Mouse (Mus musculus): ENCODE measurements around the gene Eif4g3. TPM values are rescaled to one million over a fixed set of nuclear protein-coding genes. Genes with fewer than 3 reads are reported as not detected.
A peak's percentile ranks its signal among the peaks of the same experiment; 100 is the strongest.

Gene Eif4g3
- total and polyA plus RNA-seq, 3 experiments, result 29.1 to 43.7 (median 39.7) TPM

DNA sequence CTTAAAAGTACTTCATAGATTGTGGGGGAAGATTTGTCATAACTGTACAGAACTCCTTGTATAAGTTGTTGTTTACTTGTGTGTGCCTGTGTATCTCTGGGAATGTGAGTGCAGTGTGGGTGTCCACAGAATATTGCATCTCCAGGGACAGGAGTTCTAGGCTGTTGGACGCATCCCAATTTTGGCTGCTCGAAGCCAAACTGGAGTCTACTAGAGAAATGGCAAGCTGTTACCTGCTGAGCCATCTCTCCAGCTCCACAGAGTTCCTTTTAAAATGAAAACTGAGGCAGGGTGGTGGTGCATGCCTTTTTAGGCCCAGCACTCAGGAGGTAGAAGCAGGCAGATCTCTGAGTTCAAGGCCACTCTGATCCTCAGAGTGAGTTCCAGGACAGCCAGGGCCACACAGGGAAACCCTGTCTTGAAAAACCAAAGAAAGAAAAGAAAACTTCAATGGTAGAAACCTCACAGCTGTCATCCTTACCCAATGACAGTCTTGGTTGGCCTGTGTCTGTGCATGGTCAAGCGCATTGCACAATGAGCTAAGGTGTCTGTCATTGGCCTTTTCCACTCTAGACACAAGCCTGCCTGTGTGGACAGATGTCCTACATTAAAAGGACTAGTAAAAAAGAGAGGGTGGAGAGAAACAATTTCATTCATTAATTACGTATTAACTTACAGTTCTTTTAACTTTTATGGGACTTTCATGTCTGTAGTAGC, 17.1 kb downstream of the Eif4g3 start:
- TF ChIP-seq EP300 (IDR thresholded peaks at IDR 0.05; ENCODE audit: insufficient read depth, low read depth, low read length) (no peak), CTCF (IDR thresholded peaks at IDR 0.05) (no peak), POLR2A (IDR thresholded peaks at IDR 0.05; ENCODE audit: insufficient read depth, low read depth, low read length) (no peak)
- Histone ChIP-seq H3K4me3 (no peak overlapping the region), H3K4me1 (ENCODE audit: control insufficient read depth, insufficient read depth, low read length) (no peaks in the 10 kb centered on the region; the same call in 1 of the 2 replicates), H3K27ac (no peak overlapping the region), H3K79me2 (replicated peaks; ENCODE audit: control insufficient read depth, insufficient read depth, low read length) (peaks cover 1% of the 10 kb centered on the region), H3K27me3 (ENCODE audit: control insufficient read depth, insufficient read depth, low read length) (no peaks in the 10 kb centered on the region), H3K9ac (ENCODE audit: low read depth, low read length) (no peak overlapping the region), H3K36me3 (ENCODE audit: control insufficient read depth, insufficient read depth, low read length) (no peaks in the 10 kb centered on the region)
- intact Hi-C loops (cut with DNase I), result loop anchor here (5.0 kb wide), 1 partner anchor 43 kb away; no protein-coding TSS in a partner anchor
- WGBS, result 78% methylated on average over 4 of the region's 4 CpGs
- no peak for DNase-seq

DNA sequence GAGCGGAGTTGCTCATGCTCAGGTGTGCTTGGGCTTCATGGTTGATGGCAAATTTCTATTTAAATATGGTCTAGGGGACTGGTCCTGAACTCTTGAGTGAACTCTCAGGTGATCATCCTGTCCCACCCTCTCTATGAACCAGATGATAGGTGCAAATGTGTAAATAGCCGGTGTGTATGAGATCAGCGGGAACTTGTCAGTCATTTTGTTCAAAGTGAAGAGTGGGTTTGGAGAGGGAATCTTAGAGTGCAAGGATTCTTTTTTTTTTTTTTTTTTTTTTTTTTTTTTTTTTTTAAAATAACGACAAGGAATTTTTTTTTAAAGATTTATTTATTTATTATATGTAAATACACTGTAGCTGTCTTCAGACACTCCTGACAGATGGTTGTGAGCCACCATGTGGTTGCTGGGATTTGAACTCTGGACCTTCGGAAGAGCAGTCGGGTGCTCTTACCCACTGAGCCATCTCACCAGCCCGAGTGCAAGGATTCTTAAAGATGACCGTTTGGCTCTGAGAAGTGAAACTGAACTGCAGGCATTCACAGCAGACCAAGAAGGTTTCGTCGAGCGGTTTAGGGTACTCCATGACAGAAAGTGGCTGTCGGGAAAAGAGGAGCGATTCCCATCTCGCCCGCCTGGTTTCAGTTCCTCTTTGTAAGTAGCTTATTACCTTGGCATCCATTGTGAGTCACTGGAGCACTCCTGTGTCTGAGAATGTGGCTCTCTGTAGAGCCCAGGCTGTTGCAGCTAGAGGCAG, 21.1 kb downstream of the Eif4g3 start:
- whole genome bisulfite sequencing, result 88% methylated on average over 15 of the region's 15 CpGs
- DNase-seq, result peak in 1 of 2 experiments; percentile 32
- Histone ChIP-seq H3K36me3 (ENCODE audit: control insufficient read depth, insufficient read depth, low read length) (no peaks in the 10 kb centered on the region), H3K27ac (no peak overlapping the region), H3K9ac (ENCODE audit: low read depth, low read length) (no peak overlapping the region), H3K4me3 (no peak overlapping the region), H3K27me3 (ENCODE audit: control insufficient read depth, insufficient read depth, low read length) (no peaks in the 10 kb centered on the region), H3K79me2 (replicated peaks; ENCODE audit: control insufficient read depth, insufficient read depth, low read length) (peaks cover 1% of the 10 kb centered on the region; the same call in 1 of the 2 replicates), H3K4me1 (ENCODE audit: control insufficient read depth, insufficient read depth, low read length) (no peaks in the 10 kb centered on the region; the same call in 1 of the 2 replicates)
- TF ChIP-seq POLR2A (IDR thresholded peaks at IDR 0.05; ENCODE audit: insufficient read depth, low read depth, low read length) (no peak), EP300 (IDR thresholded peaks at IDR 0.05; ENCODE audit: insufficient read depth, low read depth, low read length) (no peak), CTCF (IDR thresholded peaks at IDR 0.05) (no peak)
- intact Hi-C loops (cut with DNase I), result loop anchor here (5.0 kb wide), 1 partner anchor 47 kb away; no protein-coding TSS in a partner anchor

DNA sequence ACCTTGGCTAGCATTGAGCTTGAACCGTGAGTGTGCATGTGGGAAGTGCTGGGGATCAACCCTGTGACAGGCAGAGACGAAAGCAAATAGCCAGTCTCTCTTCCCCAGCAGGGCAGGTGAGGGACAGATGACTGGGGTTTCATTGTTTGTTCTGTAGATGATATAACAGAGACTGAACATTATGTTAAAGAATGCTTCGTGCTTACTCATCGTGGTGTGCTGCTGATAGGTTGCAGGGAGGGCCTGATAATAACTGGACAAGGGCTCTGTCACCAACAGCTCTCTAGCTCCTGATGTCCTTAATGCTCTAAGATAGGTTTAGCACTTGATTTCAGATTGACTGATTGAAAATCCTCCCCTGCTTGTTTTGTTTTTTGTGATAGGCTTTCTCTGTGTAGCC, 23.1 kb downstream of the Eif4g3 start:
- 55% methylated on average over 4 of the region's 4 CpGs for WGBS
- Histone ChIP-seq H3K4me1 (ENCODE audit: control insufficient read depth, insufficient read depth, low read length) (no peaks in the 10 kb centered on the region), H3K27ac (no peak overlapping the region), H3K36me3 (ENCODE audit: control insufficient read depth, insufficient read depth, low read length) (no peaks in the 10 kb centered on the region), H3K4me3 (no peak overlapping the region), H3K9ac (ENCODE audit: low read depth, low read length) (no peak overlapping the region), H3K79me2 (replicated peaks; ENCODE audit: control insufficient read depth, insufficient read depth, low read length) (peaks cover under 1% of the 10 kb centered on the region; the same call in 1 of the 2 replicates), H3K27me3 (ENCODE audit: control insufficient read depth, insufficient read depth, low read length) (no peaks in the 10 kb centered on the region)
- no peak for DNase-seq
- intact Hi-C loops (cut with DNase I), result no loop called here
- no peak for TF ChIP-seq EP300 (IDR thresholded peaks at IDR 0.05; ENCODE audit: insufficient read depth, low read depth, low read length)
- no peak for TF ChIP-seq CTCF (IDR thresholded peaks at IDR 0.05)
- TF ChIP-seq POLR2A (IDR thresholded peaks at IDR 0.05; ENCODE audit: insufficient read depth, low read depth, low read length), result no peak

DNA sequence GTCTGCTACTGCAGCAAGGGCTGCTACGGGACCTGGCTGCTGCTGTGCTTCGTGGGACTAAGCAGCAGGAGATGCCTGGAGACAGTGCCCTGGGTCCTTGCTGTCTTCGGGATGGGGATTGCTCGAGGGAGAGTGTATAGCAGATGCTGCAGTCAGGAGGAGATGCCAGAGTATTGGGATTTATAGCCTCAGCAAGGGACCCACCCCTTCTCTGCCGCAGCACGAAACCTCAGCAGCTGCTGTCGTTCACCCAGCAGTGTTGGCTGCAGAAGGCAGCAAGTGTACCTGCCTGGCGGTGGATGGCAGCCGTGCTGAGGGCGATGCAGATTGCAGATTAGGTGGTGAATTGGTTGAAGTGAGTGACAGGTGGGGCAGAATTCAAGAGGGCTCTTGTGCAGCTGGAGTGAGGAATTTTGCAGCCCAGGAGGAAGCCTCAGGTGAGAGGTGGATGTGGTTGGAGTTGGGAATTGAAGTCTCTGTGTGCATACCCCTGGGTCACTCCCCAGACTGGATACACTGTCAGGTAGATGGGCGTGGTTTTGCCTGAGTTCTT, 24.3 kb downstream of the Eif4g3 start:
- H3K4me3 ChIP-seq, result no peak overlapping the region
- DNase-seq, result no peak
- H3K4me1 ChIP-seq (ENCODE audit: control insufficient read depth, insufficient read depth, low read length), result no peaks in the 10 kb centered on the region
- intact Hi-C loops (cut with DNase I), result no loop called here
- no peaks in the 10 kb centered on the region for H3K27me3 ChIP-seq (ENCODE audit: control insufficient read depth, insufficient read depth, low read length)
- no peak overlapping the region for H3K9ac ChIP-seq (ENCODE audit: low read depth, low read length)
- no peaks in the 10 kb centered on the region for H3K36me3 ChIP-seq (ENCODE audit: control insufficient read depth, insufficient read depth, low read length)
- TF ChIP-seq POLR2A (IDR thresholded peaks at IDR 0.05; ENCODE audit: insufficient read depth, low read depth, low read length), result no peak
- TF ChIP-seq CTCF (IDR thresholded peaks at IDR 0.05), result no peak
- no peak for TF ChIP-seq EP300 (IDR thresholded peaks at IDR 0.05; ENCODE audit: insufficient read depth, low read depth, low read length)
- no peaks in the 10 kb centered on the region for H3K79me2 ChIP-seq (replicated peaks; ENCODE audit: control insufficient read depth, insufficient read depth, low read length)
- 84% methylated on average over 11 of the region's 11 CpGs for WGBS
- H3K27ac ChIP-seq, result no peak overlapping the region

DNA sequence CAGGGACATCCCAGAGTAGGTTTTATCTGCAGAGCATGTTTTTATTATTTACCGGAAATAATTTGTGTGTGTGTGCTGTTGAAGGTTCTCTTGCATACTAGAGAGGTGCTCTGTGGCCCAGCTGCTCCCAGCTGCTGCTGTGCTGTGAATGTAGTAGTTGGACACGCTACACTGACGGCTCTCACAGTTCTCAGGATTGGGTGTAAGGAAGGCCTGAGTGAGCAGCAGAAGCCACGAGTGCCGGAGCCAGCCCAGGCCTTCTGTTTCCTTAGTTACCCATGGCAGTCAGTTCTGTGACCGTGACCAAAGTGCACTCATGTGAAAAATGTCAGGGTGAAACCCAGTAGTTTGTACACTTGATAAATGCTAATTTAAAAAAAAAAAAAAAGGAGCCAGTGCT, 25.2 kb downstream of the Eif4g3 start:
- Histone ChIP-seq H3K27me3 (ENCODE audit: control insufficient read depth, insufficient read depth, low read length) (no peaks in the 10 kb centered on the region), H3K4me1 (ENCODE audit: control insufficient read depth, insufficient read depth, low read length) (no peaks in the 10 kb centered on the region), H3K36me3 (ENCODE audit: control insufficient read depth, insufficient read depth, low read length) (no peaks in the 10 kb centered on the region), H3K9ac (ENCODE audit: low read depth, low read length) (no peak overlapping the region), H3K27ac (no peak overlapping the region), H3K4me3 (no peak overlapping the region), H3K79me2 (replicated peaks; ENCODE audit: control insufficient read depth, insufficient read depth, low read length) (no peaks in the 10 kb centered on the region)
- no peak for TF ChIP-seq CTCF (IDR thresholded peaks at IDR 0.05)
- 0 out of 2 replicates have a peak, but pooled peaks have one; percentile 36 for TF ChIP-seq EP300 (IDR thresholded peaks at IDR 0.05; ENCODE audit: insufficient read depth, low read depth, low read length)
- 72% methylated on average over 6 of the region's 6 CpGs for WGBS
- DNase-seq, result peak; percentile 62 to 71
- intact Hi-C loops (cut with DNase I), result no loop called here
